ENCODE assay signal across 10 mouse cellular contexts in the genomic region with DNA sequence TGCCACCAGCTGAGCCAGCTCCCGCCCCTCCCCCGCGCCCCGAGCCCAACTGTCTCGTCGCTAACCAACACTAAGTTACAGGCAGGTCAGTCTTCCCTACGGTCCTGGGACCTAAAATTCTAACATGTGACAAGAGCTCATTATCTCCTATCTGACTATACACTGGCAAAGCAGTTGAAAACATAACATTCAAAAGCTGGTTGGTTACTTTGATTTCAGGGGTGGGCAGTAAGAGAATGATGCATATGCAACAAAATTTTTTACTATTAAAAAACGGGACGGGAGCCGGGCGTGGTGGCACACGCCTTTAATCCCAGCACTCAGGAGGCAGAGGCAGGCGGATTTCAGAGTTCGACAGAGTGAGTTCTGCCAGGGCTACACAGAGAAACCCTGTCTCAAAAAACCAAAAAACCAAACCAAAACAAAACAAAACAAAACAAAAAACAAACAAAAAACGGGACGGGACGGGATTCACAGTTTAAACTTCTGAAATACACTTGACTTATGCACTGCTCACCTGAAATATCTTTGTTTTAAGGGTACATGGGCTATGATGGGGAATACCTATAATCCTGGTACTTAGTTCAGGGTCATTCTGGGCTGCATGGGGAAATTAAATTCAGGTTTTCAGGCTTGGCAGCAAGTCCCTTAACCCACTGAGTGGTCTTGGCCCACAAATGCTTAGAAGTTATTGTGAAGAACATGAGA. TPM values are rescaled to one million over a fixed set of nuclear protein-coding genes. Genes with fewer than 3 reads are reported as not detected.
A peak's percentile ranks its signal among the peaks of the same experiment; 100 is the strongest.
DNase-seq lines count a peak whose midpoint lies in the region; ATAC-seq and TF ChIP-seq lines count a peak whose summit lies in the region.
"Had no signal": no experiment of that assay in that cellular context is flagged by ENCODE, and none has a peak within 500 bp of the region (broad histone marks: within the 10 kb centered on the region; RNA-seq: fewer than 3 reads in every experiment).

No protein-coding gene starts in this region.

- no peak for TF ChIP-seq POLR2A in lung, adult 2 months (IDR thresholded peaks at IDR 0.05; ENCODE audit: borderline replicate concordance, extremely low read depth, low read depth, low read length)

- H3K9me3 ChIP-seq in forebrain, embryonic 14.5 days (replicated peaks; ENCODE audit: control insufficient read depth, low read length), result no peaks in the 10 kb centered on the region
- H3K9me3 ChIP-seq in neural tube, embryonic 13.5 days, result no peaks in the 10 kb centered on the region

- H3K9ac ChIP-seq in forebrain, embryonic 14.5 days (ENCODE audit: low read length), result peak overlapping the region; percentile 32; the same call in 1 of the 2 replicates
- H3K9ac ChIP-seq in neural tube, embryonic 13.5 days, result peak overlapping the region; percentile 59

- no peak for DNase-seq in lung, adult 2 months
- no peak for DNase-seq in lung, postnatal 14 days
- no peak for DNase-seq in forebrain, embryonic 14.5 days (ENCODE audit: low spot score)
- peak; percentile 55 for DNase-seq in kidney, postnatal 10 days
- DNase-seq in gastrocnemius, postnatal 36 days, result no peak
- no peak for DNase-seq in urinary bladder, postnatal 25 days (ENCODE audit: low spot score)
- DNase-seq in c-Kit-positive CD71-positive TER-119-positive erythroid progenitor cells, embryonic 14.5 days (ENCODE audit: low spot score), result no peak

- peaks cover 7% of the 10 kb centered on the region; the same call in 1 of the 2 replicates for H3K27me3 ChIP-seq in forebrain, embryonic 14.5 days (replicated peaks; ENCODE audit: control insufficient read depth, insufficient read depth, low read length)
- peaks cover 20% of the 10 kb centered on the region for H3K27me3 ChIP-seq in neural tube, embryonic 13.5 days
- H3K27me3 ChIP-seq: Patski had no signal

- no peak for ATAC-seq in forebrain, embryonic 14.5 days
- no peak for ATAC-seq in neural tube, embryonic 13.5 days (ENCODE audit: low read depth)
- ATAC-seq: Patski had no signal

- intact Hi-C loops in gastrocnemius, postnatal 36 days (cut with DNase I), result no loop called here

- TF ChIP-seq CTCF in lung, adult 2 months (IDR thresholded peaks at IDR 0.05; ENCODE audit: insufficient read depth, low read length), result no peak

- H3K36me3 ChIP-seq in forebrain, embryonic 14.5 days (ENCODE audit: control insufficient read depth, insufficient read depth, low read length), result no peaks in the 10 kb centered on the region
- no peaks in the 10 kb centered on the region for H3K36me3 ChIP-seq in neural tube, embryonic 13.5 days

- peak overlapping the region; percentile 37 for H3K4me2 ChIP-seq in forebrain, embryonic 14.5 days (ENCODE audit: low read length)
- H3K4me2 ChIP-seq in neural tube, embryonic 13.5 days, result peak overlapping the region; percentile 51

- H3K4me3 ChIP-seq in lung, adult 2 months (replicated peaks; ENCODE audit: extremely low read depth, low read depth, low read length), result peak overlapping the region; percentile 41
- no peak overlapping the region for H3K4me3 ChIP-seq in forebrain, embryonic 14.5 days (ENCODE audit: low read depth, low read length)
- H3K4me3 ChIP-seq in neural tube, embryonic 13.5 days, result peak overlapping the region; percentile 24

- peaks cover 8% of the 10 kb centered on the region for H3K4me1 ChIP-seq in lung, adult 2 months (ENCODE audit: control insufficient read depth, insufficient read depth, low read length)
- no peaks in the 10 kb centered on the region for H3K4me1 ChIP-seq in forebrain, embryonic 14.5 days (ENCODE audit: control insufficient read depth, insufficient read depth, low read length)
- H3K4me1 ChIP-seq in neural tube, embryonic 13.5 days (replicated peaks), result peaks cover 25% of the 10 kb centered on the region

- 25% methylated on average over 17 of the region's 17 CpGs for WGBS in lung, adult 2 months
- WGBS in forebrain, embryonic 14.5 days, result 42% methylated on average over 17 of the region's 17 CpGs
- 45% methylated on average over 17 of the region's 17 CpGs for WGBS in neural tube, embryonic 13.5 days

- H3K27ac ChIP-seq in forebrain, embryonic 14.5 days (ENCODE audit: low read depth, low read length), result no peak overlapping the region
- no peak overlapping the region for H3K27ac ChIP-seq in neural tube, embryonic 13.5 days (replicated peaks)

RNA-seq across cellular contexts. Expression of gene Eif4a2, which starts 4.1 kb away (rescaled TPM):
- polyA plus RNA-seq in lung, adult 2 months (2012; rRNA removed), result 71.3 and 141 TPM in 2 replicates
- polyA plus RNA-seq in forebrain, embryonic 14.5 days (2014; fragmentation: Nextera tagmentation; extraction: Ambion mirVana), result 340 and 434 TPM in 2 replicates
- 333 and 342 TPM in 2 replicates for polyA plus RNA-seq in neural tube, embryonic 13.5 days (2015; fragmentation: Nextera tagmentation; extraction: Ambion mirVana)
- total RNA-seq in gastrocnemius, postnatal 36 days (2021), result 100 to 1,000 TPM; 380 to 417 TPM

RNA-seq across cellular contexts. Expression of gene Rfc4, which starts 24.3 kb away (rescaled TPM):
- polyA plus RNA-seq in lung, adult 2 months (2012; rRNA removed), result 0.15 and 0.57 TPM in 2 replicates
- 82.7 and 110 TPM in 2 replicates for polyA plus RNA-seq in forebrain, embryonic 14.5 days (2014; fragmentation: Nextera tagmentation; extraction: Ambion mirVana)
- 47.1 and 49.7 TPM in 2 replicates for polyA plus RNA-seq in neural tube, embryonic 13.5 days (2015; fragmentation: Nextera tagmentation; extraction: Ambion mirVana)
- total RNA-seq in gastrocnemius, postnatal 36 days (2021), result 1 to 10 TPM; 5.8 to 7.1 TPM

RNA-seq across cellular contexts. Expression of gene Adipoq, which starts 43.1 kb away (rescaled TPM):
- 19.3 and 57.0 TPM in 2 replicates for polyA plus RNA-seq in lung, adult 2 months (2012; rRNA removed)
- polyA plus RNA-seq in forebrain, embryonic 14.5 days (2014; fragmentation: Nextera tagmentation; extraction: Ambion mirVana), result not detected in 2 replicates
- polyA plus RNA-seq in neural tube, embryonic 13.5 days (2015; fragmentation: Nextera tagmentation; extraction: Ambion mirVana), result not detected in 2 replicates
- total RNA-seq in gastrocnemius, postnatal 36 days (2021), result 10 to 100 TPM in 1 of 2 experiments, 1 to 10 TPM in 1; 5.6 to 13.1 TPM
- polyA plus RNA-seq: Patski had no signal

RNA-seq across cellular contexts. Expression of gene Kng1, which starts 45.5 kb away (rescaled TPM):
- 0.12 and 0.14 TPM in 2 replicates for polyA plus RNA-seq in lung, adult 2 months (2012; rRNA removed)
- polyA plus RNA-seq in forebrain, embryonic 14.5 days (2014; fragmentation: Nextera tagmentation; extraction: Ambion mirVana), result not detected in 2 replicates
- 0.29 TPM in 1 of 2 replicates, not detected in the other for polyA plus RNA-seq in neural tube, embryonic 13.5 days (2015; fragmentation: Nextera tagmentation; extraction: Ambion mirVana)
- under 1 TPM in 1 of 2 experiments, not detected in 1; 0.43 TPM for total RNA-seq in gastrocnemius, postnatal 36 days (2021)
- polyA plus RNA-seq: inflammation-experienced regulatory T-cells, adult 6 months had no signal

Comparison
In these comparisons a context has a peak if more than half of its experiments do, and no peak if none do; other contexts are left out.
1. RNA of gene Rfc4, which starts 24.3 kb away (polyA plus RNA-seq): 82.7 to 110 TPM in forebrain, embryonic 14.5 days and 47.1 to 49.7 TPM in neural tube, embryonic 13.5 days; 0.15 to 0.57 TPM in lung, adult 2 months; every median in the first group is over 10 times any median in the second.
2. RNA of gene Adipoq, which starts 43.1 kb away (polyA plus RNA-seq): 19.3 to 57.0 TPM in lung, adult 2 months; not detected in forebrain, embryonic 14.5 days and not detected in neural tube, embryonic 13.5 days; every median in the first group is over 10 times any median in the second.